Mouse (Mus musculus) embryonic facial prominence, embryonic 12.5 days (tissue): ENCODE data around the gene Mtnr1b. TPM values are rescaled to one million over a fixed set of nuclear protein-coding genes. Genes with fewer than 3 reads are reported as not detected.

Experiments used
- ATAC-seq: fragments of 200-750 bp; cut with Nextera tagmentation; 2 replicates; pipeline ENCODE4 v1.8.0; 2017; ENCODE audit not compliant: insufficient number of reproducible peaks, insufficient read depth, low FRiP score, low TSS enrichment
- H3K27ac ChIP-seq: fragments of 300-500 bp; sonication (generic); 2 replicates; pipeline ENCODE4 v1.5.1; 2016; ENCODE audit warnings: mild to moderate bottlenecking
- H3K27me3 ChIP-seq: fragments of 300-500 bp; sonication (generic); 2 replicates; pipeline ENCODE4 v1.6.1; 2016; ENCODE audit warnings: mild to moderate bottlenecking, moderate library complexity
- H3K36me3 ChIP-seq: fragments of 300-500 bp; sonication (generic); 2 replicates; pipeline ENCODE4 v1.6.1; 2016; ENCODE audit warnings: mild to moderate bottlenecking
- H3K4me1 ChIP-seq: fragments of 300-500 bp; sonication (generic); 2 replicates; pipeline ENCODE4 v1.6.1; 2016
- H3K4me2 ChIP-seq: fragments of 300-500 bp; sonication (generic); replicated peaks from 2 replicates; pipeline ENCODE4 v1.6.1; 2016; ENCODE audit warnings: mild to moderate bottlenecking, moderate library complexity
- H3K4me3 ChIP-seq: fragments of 300-500 bp; sonication (generic); 2 replicates; pipeline ENCODE4 v1.5.1; 2016; ENCODE audit warnings: mild to moderate bottlenecking
- H3K9ac ChIP-seq: fragments of 300-500 bp; sonication (generic); 2 replicates; pipeline ENCODE4 v1.6.1; 2016; ENCODE audit warnings: mild to moderate bottlenecking, moderate library complexity
- H3K9me3 ChIP-seq: fragments of 300-500 bp; sonication (generic); 2 replicates; pipeline ENCODE4 v1.6.1; 2016; ENCODE audit warnings: mild to moderate bottlenecking, moderate library complexity
- WGBS: fragments of 180-500 bp; shearing (Covaris S2); methylation state at CpG from one replicate; pipeline ENCODE4 v1.1.7; 2016; 5-methylcytosine and 5-hydroxymethylcytosine counted together
- polyA plus RNA-seq: library from polyadenylated mRNA; unstranded; fragments of >200 nt; fragmentation: Nextera tagmentation; extraction: Ambion mirVana; gene quantifications from 2 replicates; pipeline ENCODE4 v1.2.1, GENCODE M21; 2016

The Mtnr1b gene
- polyA plus RNA-seq, 1 experiment from 2014 or later = not detected

DNA sequence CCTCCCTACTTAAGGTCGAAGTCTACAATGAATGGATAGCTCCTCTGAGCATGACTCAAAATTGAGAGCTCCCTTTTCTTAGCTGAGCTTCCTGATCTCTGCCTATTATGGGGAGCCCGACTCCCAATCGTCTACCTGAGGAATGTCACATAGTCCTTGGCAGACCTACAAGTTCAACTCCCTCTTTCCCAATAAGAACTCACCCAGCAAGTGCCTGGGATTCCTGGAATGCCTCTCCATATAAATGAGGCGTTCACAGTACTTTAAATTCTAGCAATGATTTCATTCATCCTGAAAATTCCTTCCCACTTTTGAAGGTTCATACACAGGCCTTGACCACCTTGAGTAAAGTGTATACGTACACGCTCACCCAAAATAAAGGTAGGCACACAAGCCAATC, 79.9 kb downstream of the Mtnr1b start:
- no peak overlapping the region for H3K27ac ChIP-seq
- no peaks in the 10 kb centered on the region for H3K27me3 ChIP-seq
- no peaks in the 10 kb centered on the region for H3K36me3 ChIP-seq
- WGBS = 85% methylated on average over 6 of the region's 6 CpGs
- H3K4me2 ChIP-seq = no peak overlapping the region
- no peak overlapping the region for H3K4me3 ChIP-seq
- ATAC-seq = no peak
- no peaks in the 10 kb centered on the region for H3K4me1 ChIP-seq
- H3K9ac ChIP-seq = no peak overlapping the region
- no peaks in the 10 kb centered on the region for H3K9me3 ChIP-seq

DNA sequence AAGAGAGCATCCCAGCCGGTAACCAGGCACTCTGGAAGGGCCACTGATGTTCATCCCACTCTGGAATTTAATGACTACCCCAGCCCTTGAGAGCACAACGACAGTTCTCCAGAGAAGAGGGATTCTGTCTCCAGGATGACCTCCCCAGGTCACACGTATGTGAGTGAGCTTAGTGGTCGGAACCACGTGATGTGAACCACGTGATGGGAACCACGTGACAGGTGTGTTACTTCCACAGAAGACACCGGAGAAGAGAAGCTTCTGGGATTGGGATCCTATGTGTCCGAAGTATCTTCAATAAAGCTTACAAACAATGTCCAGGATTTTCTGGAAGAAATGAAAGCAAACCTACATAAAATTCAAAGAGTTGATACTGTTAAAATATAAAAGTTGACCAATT, 82.3 kb downstream of the Mtnr1b start:
- Histone ChIP-seq H3K9ac (no peak overlapping the region), H3K27me3 (no peaks in the 10 kb centered on the region), H3K27ac (no peak overlapping the region), H3K4me1 (no peaks in the 10 kb centered on the region), H3K4me3 (no peak overlapping the region), H3K4me2 (no peak overlapping the region), H3K36me3 (no peaks in the 10 kb centered on the region), H3K9me3 (no peaks in the 10 kb centered on the region)
- ATAC-seq = no peak
- 85% methylated on average over 9 of the region's 9 CpGs for WGBS

DNA sequence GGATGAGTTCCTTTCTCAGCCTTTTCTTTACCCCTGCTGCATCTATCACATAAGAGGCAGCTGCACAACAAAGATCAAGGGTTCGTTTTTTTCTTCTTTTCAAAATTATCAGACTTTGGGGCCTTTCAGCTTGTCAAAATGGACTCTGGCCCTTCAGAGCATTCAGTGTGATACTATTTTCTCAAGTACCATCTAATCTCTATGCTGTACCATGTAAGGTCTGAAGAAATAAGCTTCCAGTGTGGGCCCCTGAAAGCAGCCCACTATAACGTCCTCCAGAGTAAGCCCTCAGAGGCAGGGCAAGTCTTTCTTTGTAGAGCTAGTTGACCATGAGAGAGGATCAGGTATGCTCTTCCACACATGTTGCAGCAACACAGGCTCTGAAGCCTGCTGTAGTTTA, 87.7 kb downstream of the Mtnr1b start:
- 82% methylated on average over 2 of the region's 2 CpGs for WGBS
- no peaks in the 10 kb centered on the region for H3K27me3 ChIP-seq
- no peak overlapping the region for H3K4me3 ChIP-seq
- no peaks in the 10 kb centered on the region for H3K36me3 ChIP-seq
- ATAC-seq = no peak
- H3K9ac ChIP-seq = no peak overlapping the region
- no peak overlapping the region for H3K4me2 ChIP-seq
- no peaks in the 10 kb centered on the region for H3K9me3 ChIP-seq
- no peaks in the 10 kb centered on the region for H3K4me1 ChIP-seq
- H3K27ac ChIP-seq = no peak overlapping the region

DNA sequence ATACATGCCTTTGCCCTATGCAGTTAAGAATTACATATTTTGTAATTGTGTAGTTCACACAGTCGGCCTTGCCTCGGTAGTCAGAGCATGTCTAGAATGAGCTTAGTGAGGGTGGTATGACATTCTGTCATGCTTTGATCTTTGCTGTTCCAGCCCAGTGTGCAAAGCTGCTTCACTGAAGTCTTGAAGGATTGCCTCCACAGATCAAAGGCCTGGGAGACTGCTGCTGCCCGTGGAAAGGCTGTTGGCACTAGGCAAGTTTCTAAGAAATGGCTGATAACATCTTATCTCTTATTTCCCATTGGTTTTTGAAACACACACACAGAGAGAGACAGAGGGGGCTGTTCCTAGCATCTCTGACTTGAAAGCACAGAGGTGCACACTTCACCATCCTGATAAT, 88.2 kb downstream of the Mtnr1b start:
- WGBS = 74% methylated on average over 3 of the region's 3 CpGs
- Histone ChIP-seq H3K27ac (no peak overlapping the region), H3K4me2 (no peak overlapping the region), H3K36me3 (no peaks in the 10 kb centered on the region), H3K4me3 (no peak overlapping the region), H3K9me3 (no peaks in the 10 kb centered on the region), H3K27me3 (no peaks in the 10 kb centered on the region), H3K9ac (no peak overlapping the region), H3K4me1 (no peaks in the 10 kb centered on the region)
- no peak for ATAC-seq

DNA sequence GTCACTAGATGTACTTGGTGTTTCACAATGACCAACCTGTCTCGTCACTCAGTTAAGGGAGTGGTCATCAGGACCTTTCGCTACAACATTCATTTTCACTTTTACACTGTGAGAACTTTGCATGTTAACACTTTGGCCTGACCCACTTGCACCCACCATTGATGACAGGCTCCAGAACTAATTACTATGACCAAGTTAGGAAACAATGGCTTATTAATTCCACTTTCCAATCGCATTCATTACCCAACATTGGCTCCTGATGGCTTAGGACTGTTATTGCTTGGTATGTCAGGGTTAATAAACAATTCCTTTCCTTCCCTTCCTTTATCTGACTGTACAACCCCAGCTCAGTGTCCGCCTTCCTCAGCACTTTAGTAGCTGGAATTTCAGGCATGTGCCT, 92.4 kb downstream of the Mtnr1b start:
- no peaks in the 10 kb centered on the region for H3K36me3 ChIP-seq
- H3K4me1 ChIP-seq = no peaks in the 10 kb centered on the region
- H3K9me3 ChIP-seq = no peaks in the 10 kb centered on the region
- no peak overlapping the region for H3K4me3 ChIP-seq
- H3K27ac ChIP-seq = no peak overlapping the region
- H3K4me2 ChIP-seq = no peak overlapping the region
- H3K9ac ChIP-seq = no peak overlapping the region
- WGBS = 69% methylated on average over 4 of the region's 4 CpGs
- no peaks in the 10 kb centered on the region for H3K27me3 ChIP-seq
- no peak for ATAC-seq

DNA sequence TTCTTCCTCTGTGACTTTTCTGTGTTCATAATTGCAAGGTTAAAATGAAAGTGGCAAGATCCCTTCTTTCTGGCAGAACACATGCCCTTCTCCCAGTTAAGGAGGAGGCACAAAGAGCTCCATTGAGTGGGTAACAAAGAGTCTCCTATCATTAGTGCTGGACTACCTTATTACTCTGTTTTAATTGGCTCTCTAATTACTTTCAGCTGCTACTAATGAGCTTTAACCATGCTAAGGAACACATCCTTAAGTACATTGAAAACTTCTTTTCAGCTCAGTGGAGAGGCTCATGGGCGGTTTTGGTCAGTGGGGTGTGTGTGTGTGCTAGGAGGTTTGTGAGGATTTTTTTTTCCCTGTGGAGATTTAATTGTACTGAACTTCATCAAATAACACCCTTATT, 99.4 kb downstream of the Mtnr1b start:
- Histone ChIP-seq H3K9ac (no peak overlapping the region), H3K36me3 (no peaks in the 10 kb centered on the region), H3K9me3 (no peaks in the 10 kb centered on the region), H3K4me2 (no peak overlapping the region), H3K4me1 (no peaks in the 10 kb centered on the region), H3K4me3 (no peak overlapping the region), H3K27me3 (no peaks in the 10 kb centered on the region), H3K27ac (no peak overlapping the region)
- WGBS = 44% methylated on average over 1 of the region's 1 CpGs
- peak; percentile 29; the same call in 1 of the 2 replicates for ATAC-seq

Other genes starting within 250 kb of the Mtnr1b start
- gene Deup1, start 246.6 kb downstream of the Mtnr1b start, polyA plus RNA-seq = 0.34 and 0.56 TPM in 2 replicates
- 19.1 and 21.3 TPM in 2 replicates for gene Slc36a4, start 164.8 kb downstream of the Mtnr1b start, polyA plus RNA-seq